Mouse (Mus musculus): ENCODE data around the gene Adprh. TPM values are rescaled to one million over a fixed set of nuclear protein-coding genes. Genes with fewer than 3 reads are reported as not detected.

Gene Adprh
- polyA plus RNA-seq, 1 experiment from 2014 or later = 90.5 TPM

DNA sequence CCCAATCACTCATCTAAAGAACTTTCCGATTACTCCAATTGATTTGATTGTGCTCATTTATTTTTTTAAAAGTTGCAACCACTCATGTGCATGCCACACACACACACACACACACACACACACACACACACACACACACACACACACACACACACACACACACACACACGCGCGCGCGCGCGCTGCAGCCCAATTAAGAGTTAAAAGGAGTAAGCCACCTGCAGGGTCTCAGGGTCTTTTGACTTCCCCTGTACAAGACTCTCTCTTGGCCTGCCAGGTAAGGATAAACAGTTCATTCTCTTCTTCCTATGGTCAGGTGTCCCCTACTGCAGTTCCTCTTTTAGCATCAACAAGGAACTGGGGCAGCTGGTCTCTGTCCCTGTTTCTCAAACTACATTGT is 44.1 kb downstream of the Adprh start:
- Histone ChIP-seq H3K4me1 (ENCODE audit: control insufficient read depth in 2 of 2, insufficient read depth in 2 of 2, low read length in 2 of 2) (peaks cover 2 to 8% of the 10 kb centered on the region in 2 experiments; a peak in 2 of 4 replicates), H3K9me3 (ENCODE audit: control insufficient read depth, low read length) (no peaks in the 10 kb centered on the region), H3K4me3 (ENCODE audit: control insufficient read depth in 1 of 2, insufficient read depth in 1 of 2, low read depth in 1 of 2, low read length in 2 of 2) (no peak overlapping the region), H3K36me3 (ENCODE audit: control insufficient read depth, insufficient read depth, low read length) (no peaks in the 10 kb centered on the region), H3K27ac (replicated peaks in 1 of 2; ENCODE audit: control insufficient read depth in 1 of 2, insufficient read depth in 1 of 2, low read depth in 2 of 2, low read length in 2 of 2) (no peak overlapping the region), H3K9ac (ENCODE audit: low read length) (no peak overlapping the region), H3K27me3 (ENCODE audit: control insufficient read depth, insufficient read depth, low read length) (no peaks in the 10 kb centered on the region), H3K4me2 (ENCODE audit: low read length) (no peak overlapping the region)
- ATAC-seq (ENCODE audit: insufficient number of reproducible peaks, insufficient read depth, low FRiP score, low read depth) = no peak
- 95% methylated on average over 8 of the region's 8 CpGs for WGBS

DNA sequence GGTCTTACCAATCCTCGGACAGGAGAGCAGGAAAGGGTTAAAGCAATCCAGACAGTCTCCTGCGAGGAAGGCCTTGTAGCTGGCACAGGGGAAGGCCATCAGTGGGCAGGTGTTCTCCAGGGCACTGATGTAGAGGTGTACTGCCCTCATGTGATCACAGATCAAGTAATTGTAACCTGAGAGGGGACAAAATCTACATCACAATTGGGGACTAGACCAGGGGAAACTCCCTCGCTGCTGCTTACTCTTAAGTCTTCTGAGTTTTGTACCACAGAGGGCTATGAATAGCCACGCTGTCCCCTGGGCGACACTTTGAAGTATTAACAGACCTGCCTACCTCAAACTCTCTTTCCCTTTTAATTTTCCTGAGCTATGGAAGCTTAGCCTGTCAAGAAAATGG is 44.9 kb downstream of the Adprh start:
- H3K27ac ChIP-seq (replicated peaks in 1 of 2; ENCODE audit: control insufficient read depth in 1 of 2, insufficient read depth in 1 of 2, low read depth in 2 of 2, low read length in 2 of 2) = no peak overlapping the region
- H3K4me1 ChIP-seq (ENCODE audit: control insufficient read depth in 2 of 2, insufficient read depth in 2 of 2, low read length in 2 of 2) = peaks cover 2 to 8% of the 10 kb centered on the region in 2 experiments; a peak in 2 of 4 replicates
- H3K4me2 ChIP-seq (ENCODE audit: low read length) = no peak overlapping the region
- no peaks in the 10 kb centered on the region for H3K9me3 ChIP-seq (ENCODE audit: control insufficient read depth, low read length)
- H3K9ac ChIP-seq (ENCODE audit: low read length) = no peak overlapping the region
- no peaks in the 10 kb centered on the region for H3K36me3 ChIP-seq (ENCODE audit: control insufficient read depth, insufficient read depth, low read length)
- 27% methylated on average over 5 of the region's 5 CpGs for WGBS
- no peak for ATAC-seq (ENCODE audit: insufficient number of reproducible peaks, insufficient read depth, low FRiP score, low read depth)
- no peaks in the 10 kb centered on the region for H3K27me3 ChIP-seq (ENCODE audit: control insufficient read depth, insufficient read depth, low read length)
- H3K4me3 ChIP-seq (ENCODE audit: control insufficient read depth in 1 of 2, insufficient read depth in 1 of 2, low read depth in 1 of 2, low read length in 2 of 2) = no peak overlapping the region

- Histone ChIP-seq H3K36me3 (ENCODE audit: control insufficient read depth, insufficient read depth, low read length) (no peaks in the 10 kb centered on the region), H3K27ac (replicated peaks in 1 of 2; ENCODE audit: control insufficient read depth in 1 of 2, insufficient read depth in 1 of 2, low read depth in 2 of 2, low read length in 2 of 2) (no peak overlapping the region), H3K27me3 (ENCODE audit: control insufficient read depth, insufficient read depth, low read length) (no peaks in the 10 kb centered on the region), H3K4me2 (ENCODE audit: low read length) (no peak overlapping the region), H3K9ac (ENCODE audit: low read length) (no peak overlapping the region), H3K9me3 (ENCODE audit: control insufficient read depth, low read length) (no peaks in the 10 kb centered on the region), H3K4me3 (ENCODE audit: control insufficient read depth in 1 of 2, insufficient read depth in 1 of 2, low read depth in 1 of 2, low read length in 2 of 2) (no peak overlapping the region), H3K4me1 (ENCODE audit: control insufficient read depth in 2 of 2, insufficient read depth in 2 of 2, low read length in 2 of 2) (peaks cover 2 to 8% of the 10 kb centered on the region in 2 experiments; a peak in 2 of 4 replicates)
- no peak for ATAC-seq (ENCODE audit: insufficient number of reproducible peaks, insufficient read depth, low FRiP score, low read depth)
- 57% methylated on average over 6 of the region's 6 CpGs for WGBS
Measured at GRCm38 (mm10) chr16:38406708-38407107, 45.8 kb downstream of the Adprh start.

GRCm38 (mm10) chr16:38406293-38406692 is 46.2 kb downstream of the Adprh start:
- no peak overlapping the region for H3K9ac ChIP-seq (ENCODE audit: low read length)
- H3K4me2 ChIP-seq (ENCODE audit: low read length) = no peak overlapping the region
- no peak overlapping the region for H3K4me3 ChIP-seq (ENCODE audit: control insufficient read depth in 1 of 2, insufficient read depth in 1 of 2, low read depth in 1 of 2, low read length in 2 of 2)
- no peaks in the 10 kb centered on the region for H3K36me3 ChIP-seq (ENCODE audit: control insufficient read depth, insufficient read depth, low read length)
- no peaks in the 10 kb centered on the region for H3K9me3 ChIP-seq (ENCODE audit: control insufficient read depth, low read length)
- no peaks in the 10 kb centered on the region for H3K27me3 ChIP-seq (ENCODE audit: control insufficient read depth, insufficient read depth, low read length)
- ATAC-seq (ENCODE audit: insufficient number of reproducible peaks, insufficient read depth, low FRiP score, low read depth) = no peak
- 48% methylated on average over 5 of the region's 5 CpGs for WGBS
- H3K27ac ChIP-seq (replicated peaks in 1 of 2; ENCODE audit: control insufficient read depth in 1 of 2, insufficient read depth in 1 of 2, low read depth in 2 of 2, low read length in 2 of 2) = no peak overlapping the region
- H3K4me1 ChIP-seq (ENCODE audit: control insufficient read depth in 2 of 2, insufficient read depth in 2 of 2, low read length in 2 of 2) = peaks cover 2 to 8% of the 10 kb centered on the region in 2 experiments; a peak in 2 of 4 replicates

DNA sequence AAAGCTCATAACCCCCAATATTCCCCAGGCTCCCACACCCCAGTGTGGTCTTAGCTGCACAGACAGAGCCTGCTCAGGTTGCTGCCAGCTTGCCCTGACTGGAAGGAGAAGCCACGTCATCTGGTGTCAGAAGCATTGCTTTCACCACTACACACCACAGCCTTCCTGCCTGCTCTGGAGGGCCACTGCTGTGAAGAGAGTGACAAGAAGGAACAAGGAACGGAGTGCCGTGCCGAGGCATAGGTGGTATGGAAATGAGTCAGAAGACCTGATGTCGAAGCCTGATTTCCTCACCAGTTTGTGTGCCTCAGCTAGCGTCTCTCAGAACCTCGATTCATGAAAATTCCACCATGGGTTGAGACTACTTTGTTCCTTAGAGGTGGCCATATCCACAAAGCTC is 48.9 kb downstream of the Adprh start:
- Histone ChIP-seq H3K4me3 (ENCODE audit: control insufficient read depth in 1 of 2, insufficient read depth in 1 of 2, low read depth in 1 of 2, low read length in 2 of 2) (no peak overlapping the region), H3K27me3 (ENCODE audit: control insufficient read depth, insufficient read depth, low read length) (no peaks in the 10 kb centered on the region), H3K27ac (replicated peaks in 1 of 2; ENCODE audit: control insufficient read depth in 1 of 2, insufficient read depth in 1 of 2, low read depth in 2 of 2, low read length in 2 of 2) (no peak overlapping the region), H3K9ac (ENCODE audit: low read length) (no peak overlapping the region), H3K4me2 (ENCODE audit: low read length) (no peak overlapping the region), H3K36me3 (ENCODE audit: control insufficient read depth, insufficient read depth, low read length) (no peaks in the 10 kb centered on the region), H3K9me3 (ENCODE audit: control insufficient read depth, low read length) (no peaks in the 10 kb centered on the region), H3K4me1 (ENCODE audit: control insufficient read depth in 2 of 2, insufficient read depth in 2 of 2, low read length in 2 of 2) (peaks cover 13 to 17% of the 10 kb centered on the region in 2 experiments)
- no peak for ATAC-seq (ENCODE audit: insufficient number of reproducible peaks, insufficient read depth, low FRiP score, low read depth)
- 68% methylated on average over 7 of the region's 7 CpGs for WGBS

DNA sequence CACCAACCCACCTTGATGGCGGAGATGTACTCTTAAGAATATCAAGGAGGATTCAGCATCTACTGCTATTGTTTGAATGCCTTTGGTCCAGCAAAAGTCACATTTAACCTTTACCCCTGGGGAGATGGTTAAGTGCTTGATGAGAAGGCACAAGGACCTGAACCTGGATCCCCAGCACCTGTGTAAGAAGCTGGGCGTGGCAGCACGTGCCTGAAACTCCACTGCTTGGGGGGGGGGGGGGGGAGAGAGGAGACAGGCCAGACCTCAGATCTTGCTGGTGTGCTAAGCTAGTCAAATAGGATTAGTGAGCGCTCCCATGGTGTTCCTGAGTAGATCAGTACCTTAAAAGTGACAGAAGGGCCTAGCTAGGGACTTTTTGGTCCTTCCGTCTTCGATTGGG is 51.0 kb downstream of the Adprh start:
- no peak overlapping the region for H3K27ac ChIP-seq (replicated peaks in 1 of 2; ENCODE audit: control insufficient read depth in 1 of 2, insufficient read depth in 1 of 2, low read depth in 2 of 2, low read length in 2 of 2)
- H3K27me3 ChIP-seq (ENCODE audit: control insufficient read depth, insufficient read depth, low read length) = no peaks in the 10 kb centered on the region
- no peak overlapping the region for H3K4me2 ChIP-seq (ENCODE audit: low read length)
- H3K9me3 ChIP-seq (ENCODE audit: control insufficient read depth, low read length) = no peaks in the 10 kb centered on the region
- ATAC-seq (ENCODE audit: insufficient number of reproducible peaks, insufficient read depth, low FRiP score, low read depth) = no peak
- no peaks in the 10 kb centered on the region for H3K36me3 ChIP-seq (ENCODE audit: control insufficient read depth, insufficient read depth, low read length)
- H3K4me3 ChIP-seq (ENCODE audit: control insufficient read depth in 1 of 2, insufficient read depth in 1 of 2, low read depth in 1 of 2, low read length in 2 of 2) = no peak overlapping the region
- 73% methylated on average over 6 of the region's 6 CpGs for WGBS
- no peak overlapping the region for H3K9ac ChIP-seq (ENCODE audit: low read length)
- H3K4me1 ChIP-seq (ENCODE audit: control insufficient read depth in 2 of 2, insufficient read depth in 2 of 2, low read length in 2 of 2) = peaks cover 14 to 18% of the 10 kb centered on the region in 2 experiments

- peak overlapping the region; percentile 68 for H3K9ac ChIP-seq (ENCODE audit: low read length)
- WGBS = 76% methylated on average over 9 of the region's 9 CpGs
- H3K9me3 ChIP-seq (ENCODE audit: control insufficient read depth, low read length) = no peaks in the 10 kb centered on the region
- no peaks in the 10 kb centered on the region for H3K36me3 ChIP-seq (ENCODE audit: control insufficient read depth, insufficient read depth, low read length)
- H3K4me2 ChIP-seq (ENCODE audit: low read length) = peak overlapping the region; percentile 73
- H3K27ac ChIP-seq (replicated peaks in 1 of 2; ENCODE audit: control insufficient read depth in 1 of 2, insufficient read depth in 1 of 2, low read depth in 2 of 2, low read length in 2 of 2) = no peak overlapping the region; a peak in 1 of 4 replicates
- H3K27me3 ChIP-seq (ENCODE audit: control insufficient read depth, insufficient read depth, low read length) = no peaks in the 10 kb centered on the region
- peaks cover 15 to 25% of the 10 kb centered on the region in 2 experiments for H3K4me1 ChIP-seq (ENCODE audit: control insufficient read depth in 2 of 2, insufficient read depth in 2 of 2, low read length in 2 of 2)
- ATAC-seq (ENCODE audit: insufficient number of reproducible peaks, insufficient read depth, low FRiP score, low read depth) = no peak
- peak overlapping the region; percentile 34 to 42 for H3K4me3 ChIP-seq (ENCODE audit: control insufficient read depth in 1 of 2, insufficient read depth in 1 of 2, low read depth in 1 of 2, low read length in 2 of 2)
Measured at GRCm38 (mm10) chr16:38400311-38400960, 52.1 kb downstream of the Adprh start.

All from heart, embryonic 14.5 days (tissue).